Mouse (Mus musculus) thymus, adult 2 months (tissue): ENCODE measurements at regions not wholly inside any gene's neighbourhood (a gene's known extent, or its start where the extent isn't known, plus 50 kb on each side); places are given as distances from the start of the nearest gene placed in this dataset.

ENCODE experiments used
- CTCF ChIP-seq: fragments of 200-500 bp; IDR thresholded peaks from 2 replicates; pipeline ENCODE4 v1.5.1; 2012; ENCODE audit warnings: mild to moderate bottlenecking, control low read depth, low read length, moderate library complexity, borderline replicate concordance; ENCODE audit not compliant: control insufficient read depth, poor library complexity, insufficient read depth; ENCODE audit errors: extremely low read depth
- POLR2A ChIP-seq: fragments of 200-500 bp; IDR thresholded peaks from 2 replicates; pipeline ENCODE4 v1.6.1; 2012; ENCODE audit warnings: mild to moderate bottlenecking, low read length, control low read depth, moderate library complexity; ENCODE audit not compliant: control insufficient read depth, poor library complexity, insufficient read depth; ENCODE audit errors: extremely low read depth

GRCm38 (mm10) chr6:140827651-140828050 lies 98.6 kb downstream of the Gm11077 start:
- TF ChIP-seq CTCF: no peak
- TF ChIP-seq POLR2A: no peak
